Mouse (Mus musculus) spleen, postnatal 4 days (tissue): ENCODE results near the gene Apc2.

Experiments used
- DNase-seq, 2 experiments: peaks; one replicate each; pipeline ENCODE4 v3.0.0; 2022; ENCODE audit warnings: low spot score in 2 of 2

Apc2 gene

GRCm38 (mm10) chr10:80321014-80321669 is 25.4 kb downstream of the Apc2 start:
- no peak for DNase-seq

GRCm38 (mm10) chr10:80321670-80322581 is 26.1 kb downstream of the Apc2 start:
- DNase-seq = peak in 1 of 2 experiments; percentile 24

- peak in 1 of 2 experiments; percentile 55 for DNase-seq
These were observed 27.0 kb downstream of the Apc2 start for GRCm38 (mm10) chr10:80322811-80323211.

GRCm38 (mm10) chr10:80323261-80324119 is 27.7 kb downstream of the Apc2 start:
- peak; percentile 80 to 88 for DNase-seq

- DNase-seq = no peak
These were observed 28.6 kb downstream of the Apc2 start for GRCm38 (mm10) chr10:80324120-80325037.

- DNase-seq = no peak
These were observed 29.3 kb downstream of the Apc2 start for GRCm38 (mm10) chr10:80325045-80325444.

GRCm38 (mm10) chr10:80329273-80330081 is 33.7 kb downstream of the Apc2 start, which contains the start of the genes Pcsk4 and Reep6:
Gene Pcsk4, minus strand, starts transcription at chr10:80329498.
Gene Reep6, plus strand, starts transcription at chr10:80329953.
- DNase-seq = peak; percentile 95 to 97

GRCm38 (mm10) chr10:80330084-80330483 is 34.3 kb downstream of the Apc2 start:
- no peak for DNase-seq

- peak in 1 of 2 experiments; percentile 14 for DNase-seq
These were observed 35.1 kb downstream of the Apc2 start for GRCm38 (mm10) chr10:80330888-80331287.

- DNase-seq = peak; percentile 73 to 81
These were observed 36.1 kb downstream of the Apc2 start for GRCm38 (mm10) chr10:80331636-80332524.

GRCm38 (mm10) chr10:80332525-80332989 is 36.8 kb downstream of the Apc2 start:
- DNase-seq = peak in 1 of 2 experiments; percentile 16

- DNase-seq = no peak
These were observed 40.5 kb downstream of the Apc2 start for GRCm38 (mm10) chr10:80336263-80336662.

GRCm38 (mm10) chr10:80339941-80340750 is 44.4 kb downstream of the Apc2 start:
- peak; percentile 87 to 97 for DNase-seq

- no peak for DNase-seq
These were observed 45.2 kb downstream of the Apc2 start for GRCm38 (mm10) chr10:80341026-80341425.

GRCm38 (mm10) chr10:80341491-80342304 is 45.9 kb downstream of the Apc2 start:
- no peak for DNase-seq

- DNase-seq = no peak
These were observed 46.5 kb downstream of the Apc2 start for GRCm38 (mm10) chr10:80342305-80342748.
